Mouse (Mus musculus) limb, embryonic 14.5 days (tissue): ENCODE measurements around the gene Psmb3. TPM values are rescaled to one million over a fixed set of nuclear protein-coding genes. Genes with fewer than 3 reads are reported as not detected.

Source experiments
- ATAC-seq: fragments of 200-750 bp; cut with Nextera tagmentation; 2 replicates; pipeline ENCODE4 v1.8.0; 2017; ENCODE audit warnings: low read depth, moderate number of reproducible peaks, moderate TSS enrichment; ENCODE audit not compliant: low FRiP score
- DNase-seq: peaks from one replicate; pipeline ENCODE4 v3.0.0-alpha.2; 2015; ENCODE audit warnings: low spot score
- H3K27ac ChIP-seq: fragments of 300-500 bp; sonication (generic); replicated peaks from 2 replicates; pipeline ENCODE4 v1.5.1; 2014; ENCODE audit warnings: low read depth, mild to moderate bottlenecking, low read length, moderate library complexity, mixed read lengths
- H3K27me3 ChIP-seq: fragments of 300-500 bp; sonication (generic); 2 replicates; pipeline ENCODE4 v1.6.1; 2014; ENCODE audit warnings: low read length, mixed read lengths; ENCODE audit not compliant: control insufficient read depth, insufficient read depth
- H3K36me3 ChIP-seq: fragments of 300-500 bp; sonication (generic); 2 replicates; pipeline ENCODE4 v1.6.1; 2014; ENCODE audit warnings: mild to moderate bottlenecking, low read length, moderate library complexity, mixed read lengths; ENCODE audit not compliant: control insufficient read depth, insufficient read depth
- H3K4me1 ChIP-seq: fragments of 300-500 bp; sonication (generic); 2 replicates; pipeline ENCODE4 v1.6.1; 2014; ENCODE audit warnings: antibody characterized with exemption, low read length, mixed read lengths; ENCODE audit not compliant: control insufficient read depth, insufficient read depth
- H3K4me2 ChIP-seq: fragments of 300-500 bp; sonication (generic); replicated peaks from 2 replicates; pipeline ENCODE4 v1.6.1; 2014; ENCODE audit warnings: low read depth, mild to moderate bottlenecking, low read length, moderate library complexity; ENCODE audit not compliant: severe bottlenecking
- H3K4me3 ChIP-seq: fragments of 300-500 bp; sonication (generic); replicated peaks from 2 replicates; pipeline ENCODE4 v1.5.1; 2014; ENCODE audit warnings: low read length
- H3K9ac ChIP-seq: fragments of 300-500 bp; sonication (generic); 2 replicates; pipeline ENCODE4 v1.6.1; 2014; ENCODE audit warnings: mild to moderate bottlenecking, low read depth, low read length, moderate library complexity; ENCODE audit not compliant: severe bottlenecking
- H3K9me3 ChIP-seq: fragments of 300-500 bp; sonication (generic); 2 replicates; pipeline ENCODE4 v1.6.1; 2016; ENCODE audit warnings: low read length; ENCODE audit not compliant: control insufficient read depth
- POLR2A ChIP-seq: fragments of 200-500 bp; IDR thresholded peaks from 2 replicates; pipeline ENCODE4 v1.8.0; 2012; ENCODE audit warnings: inconsistent platforms, mild to moderate bottlenecking, moderate library complexity, borderline replicate concordance; ENCODE audit not compliant: insufficient read depth, insufficient read length; ENCODE audit errors: extremely low read depth
- WGBS: fragments of 180-500 bp; shearing (Covaris S2); extraction: QIAGEN DNeasy Blood & Tissue Kit; methylation state at CpG from one replicate; pipeline ENCODE4 v1.1.7; 2014; 5-methylcytosine and 5-hydroxymethylcytosine counted together
- polyA plus RNA-seq, 2 experiments: library from polyadenylated mRNA; depleted of rRNA in 1 of 2; stranded (reverse) in 1 of 2; unstranded in 1 of 2; fragments of >200 nt; fragmentation: Nextera tagmentation in 1 of 2; extraction: Ambion mirVana in 1 of 2; gene quantifications; 2 replicates each; pipeline versions ENCODE4 v1.2.1 to v1.2.3; 2012 to 2014

Psmb3 gene
- polyA plus RNA-seq, 2 experiments: 368 to 508 TPM

- H3K27me3 ChIP-seq: no peaks in the 10 kb centered on the region
- peaks cover 84% of the 10 kb centered on the region for H3K36me3 ChIP-seq
- H3K9me3 ChIP-seq: peaks cover 5% of the 10 kb centered on the region; the same call in 1 of the 2 replicates
- no peaks in the 10 kb centered on the region for H3K4me1 ChIP-seq
- no peak overlapping the region for H3K4me2 ChIP-seq
- H3K9ac ChIP-seq: no peak overlapping the region
- TF ChIP-seq POLR2A: no peak
- no peak for DNase-seq
- H3K27ac ChIP-seq: no peak overlapping the region
- no peak overlapping the region for H3K4me3 ChIP-seq
- 89% methylated on average over 26 of the region's 26 CpGs for WGBS
- ATAC-seq: no peak
Observed at GRCm38 (mm10) chr11:97717369-97718280, 14.4 kb downstream of the Psmb3 start.

- Histone ChIP-seq H3K4me2 (no peak overlapping the region), H3K9ac (no peak overlapping the region), H3K27ac (no peak overlapping the region), H3K36me3 (peaks cover 82% of the 10 kb centered on the region), H3K4me3 (no peak overlapping the region), H3K4me1 (no peaks in the 10 kb centered on the region), H3K27me3 (no peaks in the 10 kb centered on the region), H3K9me3 (peaks cover 5% of the 10 kb centered on the region; the same call in 1 of the 2 replicates)
- ATAC-seq (no peak), DNase-seq (no peak)
- WGBS: 81% methylated on average over 15 of the region's 15 CpGs
- TF ChIP-seq POLR2A: no peak
Observed at GRCm38 (mm10) chr11:97718281-97718860, 15.2 kb downstream of the Psmb3 start.

- Histone ChIP-seq H3K9me3 (peaks cover 5% of the 10 kb centered on the region; the same call in 1 of the 2 replicates), H3K27ac (no peak overlapping the region), H3K36me3 (peaks cover 82% of the 10 kb centered on the region), H3K4me1 (no peaks in the 10 kb centered on the region), H3K27me3 (no peaks in the 10 kb centered on the region), H3K4me3 (no peak overlapping the region), H3K9ac (no peak overlapping the region), H3K4me2 (no peak overlapping the region)
- WGBS: 95% methylated on average over 4 of the region's 4 CpGs
- no peak for TF ChIP-seq POLR2A
- ATAC-seq (no peak), DNase-seq (no peak)
Observed at GRCm38 (mm10) chr11:97719041-97719440, 15.8 kb downstream of the Psmb3 start.

- Histone ChIP-seq H3K9ac (no peak overlapping the region), H3K27me3 (no peaks in the 10 kb centered on the region), H3K27ac (no peak overlapping the region), H3K9me3 (peaks cover 5% of the 10 kb centered on the region; the same call in 1 of the 2 replicates), H3K4me2 (no peak overlapping the region), H3K4me1 (no peaks in the 10 kb centered on the region), H3K4me3 (no peak overlapping the region), H3K36me3 (peaks cover 97% of the 10 kb centered on the region)
- ATAC-seq (no peak), DNase-seq (no peak)
- 69% methylated on average over 4 of the region's 4 CpGs for WGBS
- TF ChIP-seq POLR2A: no peak
Observed at GRCm38 (mm10) chr11:97721338-97721737, 18.1 kb downstream of the Psmb3 start.

GRCm38 (mm10) chr11:97723709-97724108 is 20.5 kb downstream of the Psmb3 start:
- no peak overlapping the region for H3K4me3 ChIP-seq
- no peak overlapping the region for H3K27ac ChIP-seq
- peaks cover 97% of the 10 kb centered on the region for H3K36me3 ChIP-seq
- peaks cover 5% of the 10 kb centered on the region; the same call in 1 of the 2 replicates for H3K9me3 ChIP-seq
- ATAC-seq (no peak), DNase-seq (no peak)
- H3K9ac ChIP-seq: no peak overlapping the region
- no peak overlapping the region for H3K4me2 ChIP-seq
- no peaks in the 10 kb centered on the region for H3K27me3 ChIP-seq
- no peaks in the 10 kb centered on the region for H3K4me1 ChIP-seq
- WGBS: 75% methylated on average over 7 of the region's 7 CpGs
- TF ChIP-seq POLR2A: no peak
